Mouse (Mus musculus) Muller cell, postnatal 12 days (primary cell): Measurements from ENCODE around the gene Ankrd12.

ENCODE experiments used
- DNase-seq: peaks from one replicate; pipeline ENCODE4 v3.0.0-alpha.2; 2015; ENCODE audit errors: inconsistent ontology term

Gene Ankrd12

DNA sequence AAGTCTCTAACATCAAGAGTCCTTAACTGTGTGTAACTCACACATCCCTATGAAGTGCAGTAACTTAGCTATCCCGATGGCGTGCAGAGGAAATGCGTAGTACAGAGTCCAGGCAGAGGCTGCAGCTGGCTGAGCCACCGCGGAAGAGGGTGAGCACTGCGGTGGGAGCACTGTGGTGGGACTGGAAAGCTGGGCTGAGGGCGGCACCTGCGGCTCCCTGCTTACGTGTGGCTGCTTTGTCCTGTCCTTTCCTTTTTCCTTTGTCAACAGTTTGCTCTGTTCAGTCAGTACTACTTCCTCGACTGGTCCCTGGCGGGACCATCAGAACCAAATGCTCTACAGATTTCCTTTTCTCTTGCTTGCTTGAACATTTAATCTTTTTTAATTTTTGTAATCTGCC, 109.1 kb downstream of the Ankrd12 start:
- no peak for DNase-seq

- no peak for DNase-seq
These were observed 114.6 kb downstream of the Ankrd12 start for GRCm38 (mm10) chr17:65962263-65962662.

- DNase-seq, result peak; percentile 58
These were observed 115.2 kb downstream of the Ankrd12 start for GRCm38 (mm10) chr17:65961606-65962136.

- no peak for DNase-seq
These were observed 117.9 kb downstream of the Ankrd12 start for GRCm38 (mm10) chr17:65959011-65959410.

- peak; percentile 40 for DNase-seq
These were observed 118.5 kb downstream of the Ankrd12 start for GRCm38 (mm10) chr17:65958366-65958765.

GRCm38 (mm10) chr17:65957782-65958325, 119.0 kb downstream of the Ankrd12 start:
- DNase-seq, result peak; percentile 9

- peak; percentile 73 for DNase-seq
These were observed 119.7 kb downstream of the Ankrd12 start for GRCm38 (mm10) chr17:65956993-65957781.

DNA sequence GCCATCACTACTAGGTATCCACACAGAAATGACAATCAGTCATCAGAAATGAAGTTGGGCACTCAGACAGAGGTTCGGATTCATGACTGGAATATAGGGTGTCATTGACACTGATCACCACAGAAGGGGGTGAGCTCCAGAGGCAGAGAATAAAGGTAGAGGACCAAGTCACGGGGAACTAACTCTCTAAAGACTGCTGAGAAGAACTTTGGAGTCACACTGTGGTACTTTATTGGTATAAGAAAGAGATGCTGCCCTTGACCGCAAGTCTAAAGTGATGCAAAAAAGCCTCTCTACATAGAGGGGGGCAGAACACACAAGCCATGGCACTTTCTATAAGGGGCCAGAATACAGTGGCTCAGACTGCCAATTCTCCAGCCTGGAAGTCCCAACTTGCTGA, 120.7 kb downstream of the Ankrd12 start:
- DNase-seq, result no peak

DNA sequence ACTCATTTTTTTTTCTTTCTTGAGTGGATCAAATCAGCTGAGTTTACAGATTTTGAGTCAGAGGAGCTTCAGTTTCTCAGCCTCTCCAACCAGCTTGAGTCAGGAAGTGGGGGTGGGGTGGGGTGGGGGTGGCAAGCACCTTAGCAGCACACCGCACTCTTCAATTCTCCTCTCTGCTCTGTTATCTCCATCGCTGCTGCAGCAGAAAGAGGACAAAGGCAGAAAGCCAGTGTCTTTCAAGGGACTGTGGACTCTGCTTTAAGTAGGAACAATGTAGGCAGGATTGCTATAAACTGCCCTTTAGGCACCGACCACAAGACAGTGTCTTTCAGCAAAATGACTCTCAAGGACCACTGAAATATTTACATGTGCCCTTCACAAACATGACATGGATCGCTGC, 122.9 kb downstream of the Ankrd12 start:
- DNase-seq, result no peak

DNA sequence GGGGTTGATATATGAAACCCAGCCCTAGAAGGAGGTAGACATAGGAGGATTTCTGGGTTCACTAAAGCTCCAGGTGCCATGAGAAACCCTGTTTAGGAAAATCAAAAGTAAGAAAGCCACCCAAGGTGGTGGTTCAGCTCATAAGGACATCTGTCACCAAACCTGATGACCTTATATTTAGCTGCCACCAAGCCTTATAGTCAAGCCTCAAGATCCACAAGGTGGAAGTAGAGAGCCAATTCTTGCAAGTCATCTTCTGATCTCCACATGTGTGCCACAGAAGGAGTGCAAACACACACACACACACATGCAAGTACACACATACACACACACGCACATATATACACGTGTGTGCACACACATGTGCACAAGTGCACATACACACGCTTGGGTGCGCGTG, 124.8 kb downstream of the Ankrd12 start:
- DNase-seq, result no peak

DNA sequence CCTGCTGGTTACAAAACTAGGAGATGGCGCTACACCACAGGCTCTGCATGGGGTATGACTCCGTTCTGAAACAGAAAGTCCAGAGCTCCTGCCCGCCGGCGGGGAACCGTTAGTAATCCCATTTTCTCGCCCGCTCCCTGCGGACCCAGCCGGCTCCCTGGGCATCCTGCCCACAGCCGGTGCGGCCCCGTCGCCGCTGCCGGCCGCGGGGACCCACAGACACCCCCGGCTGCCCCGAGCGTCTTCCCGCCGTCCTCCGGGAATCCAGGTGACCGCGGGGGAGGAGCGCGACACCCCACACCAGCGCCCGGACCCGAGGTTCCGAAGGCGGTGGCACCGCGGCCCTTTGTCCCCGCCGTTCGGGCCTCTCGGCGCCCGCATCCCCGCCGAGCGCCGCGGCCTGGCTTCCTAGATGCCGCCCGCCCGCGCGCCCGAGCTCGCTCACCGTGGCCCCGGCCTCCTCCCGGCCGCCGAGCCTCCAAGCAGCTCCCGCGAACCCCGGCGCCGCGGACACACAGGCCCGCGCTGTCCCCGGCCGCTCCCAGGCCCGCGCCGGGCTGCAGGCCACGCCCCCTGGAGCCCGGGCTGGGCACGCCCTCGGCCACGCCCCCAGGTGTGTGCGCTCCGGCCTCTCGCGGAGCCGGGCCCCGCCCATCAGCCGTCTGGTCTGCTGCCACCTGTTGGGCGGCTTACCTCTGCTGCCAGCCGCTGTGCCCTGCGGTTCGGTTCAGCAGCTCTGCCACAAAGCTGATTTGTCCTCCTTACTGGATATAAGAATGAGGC, 126.1 kb downstream of the Ankrd12 start, which contains the start of gene Twsg1:
Gene Twsg1, minus strand, starts transcription at position 605 of the 783 bp plus-strand sequence.
- DNase-seq, result peak; percentile 94

DNA sequence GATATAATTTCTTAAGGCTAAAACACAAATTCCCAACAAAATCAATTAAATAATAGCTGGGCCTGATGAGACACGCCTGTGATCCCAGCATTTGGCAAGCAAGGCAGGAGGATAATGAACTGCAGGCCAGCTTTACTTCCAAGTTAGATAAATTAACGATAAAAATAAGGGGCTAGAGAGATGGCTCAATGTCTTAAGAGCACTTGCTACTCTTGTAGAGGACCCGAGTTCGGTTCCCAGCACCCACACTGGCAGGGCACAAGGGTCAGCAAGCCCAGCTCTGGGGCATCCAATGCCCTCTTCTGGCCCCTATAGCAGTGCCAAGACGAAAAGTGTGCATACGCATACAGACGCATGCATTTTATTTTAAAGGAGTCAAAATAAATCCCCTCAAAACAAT, 126.7 kb downstream of the Ankrd12 start:
- DNase-seq, result no peak

DNA sequence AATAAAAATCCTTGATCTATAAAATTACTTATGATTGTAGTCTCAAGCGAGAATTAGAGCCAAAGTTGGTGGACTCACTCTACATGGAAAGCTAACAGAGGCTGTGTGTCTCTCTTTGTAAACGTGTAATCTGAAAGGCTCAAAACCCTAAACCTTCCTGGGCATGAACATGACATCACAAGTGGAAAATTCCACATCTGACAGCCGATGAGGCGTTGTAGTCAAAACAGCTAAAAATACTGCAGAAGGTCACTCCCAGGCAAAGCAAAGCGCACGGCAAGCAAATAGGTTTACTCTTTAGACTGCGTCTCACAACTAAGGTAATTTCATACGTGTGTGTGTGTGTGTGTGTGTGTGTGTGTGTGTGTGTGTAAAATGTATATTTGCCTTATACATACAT, 129.6 kb downstream of the Ankrd12 start:
- no peak for DNase-seq

DNA sequence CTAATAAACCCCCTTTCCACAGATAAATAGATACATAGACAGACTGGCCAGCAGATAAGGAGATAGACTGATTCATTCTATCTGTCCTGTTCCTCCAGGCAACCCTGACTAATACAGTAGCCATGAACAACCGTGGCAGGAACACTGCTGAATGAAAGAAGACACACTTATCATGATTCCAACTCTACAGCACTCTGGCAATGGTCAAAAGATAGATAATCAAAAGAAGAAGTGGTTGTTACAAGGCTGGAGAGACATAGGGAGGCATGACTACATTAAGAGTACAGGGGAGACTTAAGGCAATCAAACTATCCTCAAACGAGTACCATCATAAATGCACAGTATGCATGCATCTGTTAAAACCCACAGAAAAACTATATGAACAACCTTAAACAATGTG, 131.5 kb downstream of the Ankrd12 start:
- DNase-seq, result no peak

DNA sequence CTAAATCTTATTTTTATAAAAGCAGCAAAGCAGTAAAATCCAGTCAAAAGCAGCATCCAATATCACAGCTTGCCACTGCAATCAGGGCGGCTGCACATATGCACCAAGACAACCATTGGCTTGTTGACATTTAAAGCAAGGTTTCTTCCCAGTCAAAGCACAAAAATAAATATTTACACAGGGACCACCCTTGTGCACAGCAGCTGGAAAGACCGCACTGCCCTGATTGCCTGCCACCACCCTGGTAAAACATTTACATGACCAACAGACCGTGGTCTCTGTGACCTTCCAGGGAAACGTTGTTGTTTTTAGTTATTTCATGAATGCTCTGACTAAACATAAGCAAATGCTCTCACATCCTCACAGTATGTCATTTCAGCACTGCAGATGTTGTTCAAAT, 134.5 kb downstream of the Ankrd12 start:
- no peak for DNase-seq

- DNase-seq, result no peak
These were observed 135.6 kb downstream of the Ankrd12 start for GRCm38 (mm10) chr17:65941275-65941674.

DNA sequence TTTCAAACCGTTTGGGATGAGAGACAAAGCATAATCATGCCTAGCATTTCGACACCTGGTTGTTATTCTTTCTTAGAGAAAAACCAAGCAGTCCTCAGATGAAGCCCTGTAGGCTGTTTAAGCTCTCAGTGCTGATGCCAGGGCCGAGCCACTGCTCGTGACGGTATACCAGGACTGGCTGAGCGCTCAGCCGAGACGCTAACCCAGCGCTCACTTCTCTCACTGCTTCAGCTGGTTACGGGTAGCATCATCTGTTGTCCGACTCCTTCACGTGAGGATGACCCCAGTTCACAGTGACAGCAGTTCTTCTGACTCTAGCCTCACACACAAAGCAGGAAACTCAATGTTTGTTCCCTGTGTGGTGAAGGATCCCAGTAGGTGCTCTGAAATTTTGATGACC, 136.7 kb downstream of the Ankrd12 start:
- DNase-seq, result no peak

- DNase-seq, result peak; percentile 87
These were observed 137.3 kb downstream of the Ankrd12 start for GRCm38 (mm10) chr17:65939461-65940192.

DNA sequence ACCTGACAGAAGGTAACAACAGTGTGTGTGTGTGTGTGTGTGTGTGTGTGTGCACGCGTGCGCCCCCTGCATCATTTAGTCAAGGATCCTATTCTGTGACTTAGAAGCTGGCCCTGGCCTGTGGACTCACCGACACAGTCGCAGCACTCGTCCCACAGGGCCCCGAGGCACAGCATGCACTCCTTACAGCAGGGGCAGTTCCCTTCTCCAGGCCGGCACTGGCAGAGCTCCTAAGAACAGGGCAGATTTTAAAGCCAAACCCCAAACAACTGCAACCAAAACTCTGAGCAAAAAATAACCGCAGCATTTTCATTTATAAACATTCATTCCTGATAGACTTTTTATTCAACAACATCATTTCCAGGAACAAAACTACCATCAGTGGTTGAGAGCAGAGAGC, 139.2 kb downstream of the Ankrd12 start:
- DNase-seq, result no peak

- DNase-seq, result no peak
These were observed 143.1 kb downstream of the Ankrd12 start for GRCm38 (mm10) chr17:65933741-65934140.

DNA sequence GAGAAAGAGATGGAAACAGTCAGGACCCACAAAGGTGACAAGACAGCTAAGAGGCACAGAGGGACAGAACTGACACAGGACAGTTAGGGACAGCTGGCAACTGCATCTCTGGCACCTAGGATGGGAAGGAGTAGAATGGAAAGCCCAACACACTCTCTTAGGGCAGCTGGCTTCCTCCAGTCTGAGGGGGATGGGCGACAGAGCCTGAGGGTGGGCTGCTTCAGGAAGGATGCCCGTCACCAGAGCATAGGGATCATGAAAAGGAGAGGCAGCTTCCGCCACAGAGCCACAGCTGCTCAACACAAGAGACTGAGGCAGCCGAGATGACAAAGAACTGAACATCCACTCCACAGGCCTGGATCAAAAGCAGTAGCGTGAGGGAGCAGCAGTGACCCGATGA, 145.4 kb downstream of the Ankrd12 start:
- no peak for DNase-seq

- peak; percentile 84 for DNase-seq
These were observed 145.9 kb downstream of the Ankrd12 start for GRCm38 (mm10) chr17:65930960-65931359.
